Mouse (Mus musculus): ENCODE results near the gene Slc16a14. TPM values are rescaled to one million over a fixed set of nuclear protein-coding genes. Genes with fewer than 3 reads are reported as not detected.

Slc16a14 gene
- polyA plus RNA-seq, 1 experiment from 2014 or later = 0.27 TPM

- 71% methylated on average over 2 of the region's 2 CpGs for whole genome bisulfite sequencing
Measured at GRCm38 (mm10) chr1:84877590-84877989, 57.3 kb downstream of the Slc16a14 start.

GRCm38 (mm10) chr1:84872939-84873338 is 62.0 kb downstream of the Slc16a14 start:
- no peaks in the 10 kb centered on the region for H3K36me3 ChIP-seq (ENCODE audit: control insufficient read depth, insufficient read depth, low read length)
- H3K27ac ChIP-seq (ENCODE audit: low read length) = no peak overlapping the region
- no peaks in the 10 kb centered on the region for H3K27me3 ChIP-seq (replicated peaks; ENCODE audit: control insufficient read depth, insufficient read depth, low read length)
- 64% methylated on average over 4 of the region's 4 CpGs for WGBS
- no peak overlapping the region for H3K9ac ChIP-seq (ENCODE audit: low read depth, low read length)
- H3K9me3 ChIP-seq (ENCODE audit: control insufficient read depth, low read length) = no peaks in the 10 kb centered on the region
- H3K4me1 ChIP-seq (ENCODE audit: control insufficient read depth, insufficient read depth, low read length) = no peaks in the 10 kb centered on the region; the same call in 1 of the 2 replicates
- ATAC-seq = no peak
- no peak overlapping the region for H3K4me3 ChIP-seq (ENCODE audit: low read length)
- no peak overlapping the region for H3K4me2 ChIP-seq (ENCODE audit: low read depth, low read length)

More at GRCm38 (mm10) chr1:84877590-84877989, 57.3 kb downstream of the Slc16a14 start:
- no peaks in the 10 kb centered on the region for H3K27me3 ChIP-seq (replicated peaks; ENCODE audit: control insufficient read depth, insufficient read depth, low read length)
- no peak overlapping the region for H3K9ac ChIP-seq (ENCODE audit: low read depth, low read length)
- no peaks in the 10 kb centered on the region for H3K9me3 ChIP-seq (ENCODE audit: control insufficient read depth, low read length)
- H3K27ac ChIP-seq (ENCODE audit: low read length) = no peak overlapping the region
- no peak overlapping the region for H3K4me3 ChIP-seq (ENCODE audit: low read length)
- no peaks in the 10 kb centered on the region for H3K4me1 ChIP-seq (ENCODE audit: control insufficient read depth, insufficient read depth, low read length)
- no peak overlapping the region for H3K4me2 ChIP-seq (ENCODE audit: low read depth, low read length)
- H3K36me3 ChIP-seq (ENCODE audit: control insufficient read depth, insufficient read depth, low read length) = no peaks in the 10 kb centered on the region
- peak; percentile 82 for ATAC-seq

- Histone ChIP-seq H3K4me1 (ENCODE audit: control insufficient read depth, insufficient read depth, low read length) (no peaks in the 10 kb centered on the region; the same call in 1 of the 2 replicates), H3K27me3 (replicated peaks; ENCODE audit: control insufficient read depth, insufficient read depth, low read length) (no peaks in the 10 kb centered on the region), H3K4me2 (ENCODE audit: low read depth, low read length) (no peak overlapping the region), H3K9ac (ENCODE audit: low read depth, low read length) (no peak overlapping the region; the same call in 1 of the 2 replicates), H3K4me3 (ENCODE audit: low read length) (no peak overlapping the region), H3K36me3 (ENCODE audit: control insufficient read depth, insufficient read depth, low read length) (no peaks in the 10 kb centered on the region), H3K9me3 (ENCODE audit: control insufficient read depth, low read length) (no peaks in the 10 kb centered on the region), H3K27ac (ENCODE audit: low read length) (no peak overlapping the region)
- 14% methylated on average over 3 of the region's 3 CpGs for WGBS
- ATAC-seq = peak; percentile 49
Measured at GRCm38 (mm10) chr1:84872105-84872504, 62.8 kb downstream of the Slc16a14 start.

- ATAC-seq = no peak
- H3K27ac ChIP-seq (ENCODE audit: low read length) = no peak overlapping the region
Measured at GRCm38 (mm10) chr1:84871131-84871530, 63.8 kb downstream of the Slc16a14 start.

GRCm38 (mm10) chr1:84869498-84869897 is 65.4 kb downstream of the Slc16a14 start:
- H3K9me3 ChIP-seq (ENCODE audit: control insufficient read depth, low read length) = no peaks in the 10 kb centered on the region
- 36% methylated on average over 7 of the region's 7 CpGs for WGBS
- ATAC-seq = peak; percentile 67
- H3K4me2 ChIP-seq (ENCODE audit: low read depth, low read length) = peak overlapping the region; percentile 18; the same call in 1 of the 2 replicates
- H3K9ac ChIP-seq (ENCODE audit: low read depth, low read length) = no peak overlapping the region
- no peak overlapping the region for H3K27ac ChIP-seq (ENCODE audit: low read length)
- H3K4me3 ChIP-seq (ENCODE audit: low read length) = no peak overlapping the region
- H3K27me3 ChIP-seq (replicated peaks; ENCODE audit: control insufficient read depth, insufficient read depth, low read length) = no peaks in the 10 kb centered on the region
- no peaks in the 10 kb centered on the region; the same call in 1 of the 2 replicates for H3K4me1 ChIP-seq (ENCODE audit: control insufficient read depth, insufficient read depth, low read length)
- H3K36me3 ChIP-seq (ENCODE audit: control insufficient read depth, insufficient read depth, low read length) = no peaks in the 10 kb centered on the region

More at GRCm38 (mm10) chr1:84871131-84871530, 63.8 kb downstream of the Slc16a14 start:
- Histone ChIP-seq H3K36me3 (ENCODE audit: control insufficient read depth, insufficient read depth, low read length) (no peaks in the 10 kb centered on the region), H3K9me3 (ENCODE audit: control insufficient read depth, low read length) (no peaks in the 10 kb centered on the region), H3K9ac (ENCODE audit: low read depth, low read length) (no peak overlapping the region), H3K4me1 (ENCODE audit: control insufficient read depth, insufficient read depth, low read length) (no peaks in the 10 kb centered on the region; the same call in 1 of the 2 replicates), H3K4me3 (ENCODE audit: low read length) (no peak overlapping the region), H3K4me2 (ENCODE audit: low read depth, low read length) (no peak overlapping the region), H3K27me3 (replicated peaks; ENCODE audit: control insufficient read depth, insufficient read depth, low read length) (no peaks in the 10 kb centered on the region)
- 62% methylated on average over 6 of the region's 6 CpGs for WGBS

- Histone ChIP-seq H3K27ac (ENCODE audit: low read length) (no peak overlapping the region), H3K9me3 (ENCODE audit: control insufficient read depth, low read length) (no peaks in the 10 kb centered on the region)
- 65% methylated on average over 4 of the region's 4 CpGs for WGBS
Measured at GRCm38 (mm10) chr1:84868841-84869240, 66.1 kb downstream of the Slc16a14 start.

GRCm38 (mm10) chr1:84868311-84868710 is 66.6 kb downstream of the Slc16a14 start:
- Histone ChIP-seq H3K36me3 (ENCODE audit: control insufficient read depth, insufficient read depth, low read length) (no peaks in the 10 kb centered on the region), H3K4me3 (ENCODE audit: low read length) (no peak overlapping the region), H3K27ac (ENCODE audit: low read length) (no peak overlapping the region), H3K27me3 (replicated peaks; ENCODE audit: control insufficient read depth, insufficient read depth, low read length) (no peaks in the 10 kb centered on the region), H3K9me3 (ENCODE audit: control insufficient read depth, low read length) (no peaks in the 10 kb centered on the region), H3K9ac (ENCODE audit: low read depth, low read length) (no peak overlapping the region), H3K4me2 (ENCODE audit: low read depth, low read length) (no peak overlapping the region), H3K4me1 (ENCODE audit: control insufficient read depth, insufficient read depth, low read length) (peaks cover 3% of the 10 kb centered on the region)
- no peak for ATAC-seq

More at GRCm38 (mm10) chr1:84868841-84869240, 66.1 kb downstream of the Slc16a14 start:
- Histone ChIP-seq H3K27me3 (replicated peaks; ENCODE audit: control insufficient read depth, insufficient read depth, low read length) (no peaks in the 10 kb centered on the region), H3K4me1 (ENCODE audit: control insufficient read depth, insufficient read depth, low read length) (peaks cover 3% of the 10 kb centered on the region), H3K36me3 (ENCODE audit: control insufficient read depth, insufficient read depth, low read length) (no peaks in the 10 kb centered on the region), H3K9ac (ENCODE audit: low read depth, low read length) (no peak overlapping the region), H3K4me3 (ENCODE audit: low read length) (no peak overlapping the region), H3K4me2 (ENCODE audit: low read depth, low read length) (no peak overlapping the region)
- no peak for ATAC-seq

GRCm38 (mm10) chr1:84866706-84867230 is 68.2 kb downstream of the Slc16a14 start:
- Histone ChIP-seq H3K9ac (ENCODE audit: low read depth, low read length) (no peak overlapping the region), H3K36me3 (ENCODE audit: control insufficient read depth, insufficient read depth, low read length) (no peaks in the 10 kb centered on the region), H3K4me3 (ENCODE audit: low read length) (no peak overlapping the region), H3K27ac (ENCODE audit: low read length) (no peak overlapping the region), H3K4me2 (ENCODE audit: low read depth, low read length) (no peak overlapping the region), H3K4me1 (ENCODE audit: control insufficient read depth, insufficient read depth, low read length) (peaks cover 3% of the 10 kb centered on the region), H3K9me3 (ENCODE audit: control insufficient read depth, low read length) (no peaks in the 10 kb centered on the region), H3K27me3 (replicated peaks; ENCODE audit: control insufficient read depth, insufficient read depth, low read length) (no peaks in the 10 kb centered on the region)
- 95% methylated on average over 3 of the region's 3 CpGs for WGBS
- ATAC-seq = no peak

- H3K4me1 ChIP-seq (ENCODE audit: control insufficient read depth, insufficient read depth, low read length) = peaks cover 3% of the 10 kb centered on the region
- no peaks in the 10 kb centered on the region for H3K27me3 ChIP-seq (replicated peaks; ENCODE audit: control insufficient read depth, insufficient read depth, low read length)
- no peak overlapping the region for H3K9ac ChIP-seq (ENCODE audit: low read depth, low read length)
- no peak overlapping the region for H3K27ac ChIP-seq (ENCODE audit: low read length)
- H3K4me3 ChIP-seq (ENCODE audit: low read length) = no peak overlapping the region
- no peak overlapping the region for H3K4me2 ChIP-seq (ENCODE audit: low read depth, low read length)
- H3K36me3 ChIP-seq (ENCODE audit: control insufficient read depth, insufficient read depth, low read length) = no peaks in the 10 kb centered on the region
- no peaks in the 10 kb centered on the region for H3K9me3 ChIP-seq (ENCODE audit: control insufficient read depth, low read length)
- WGBS = 92% methylated on average over 6 of the region's 6 CpGs
- no peak for ATAC-seq
Measured at GRCm38 (mm10) chr1:84866231-84866630, 68.7 kb downstream of the Slc16a14 start.

- WGBS = 46% methylated on average over 2 of the region's 2 CpGs
- Histone ChIP-seq H3K9me3 (ENCODE audit: control insufficient read depth, low read length) (no peaks in the 10 kb centered on the region), H3K9ac (ENCODE audit: low read depth, low read length) (no peak overlapping the region), H3K4me2 (ENCODE audit: low read depth, low read length) (no peak overlapping the region), H3K27me3 (replicated peaks; ENCODE audit: control insufficient read depth, insufficient read depth, low read length) (no peaks in the 10 kb centered on the region), H3K27ac (ENCODE audit: low read length) (no peak overlapping the region), H3K36me3 (ENCODE audit: control insufficient read depth, insufficient read depth, low read length) (no peaks in the 10 kb centered on the region), H3K4me3 (ENCODE audit: low read length) (no peak overlapping the region), H3K4me1 (ENCODE audit: control insufficient read depth, insufficient read depth, low read length) (peaks cover 3% of the 10 kb centered on the region; the same call in 1 of the 2 replicates)
- ATAC-seq = no peak
Measured at GRCm38 (mm10) chr1:84864645-84865044, 70.3 kb downstream of the Slc16a14 start.
